Mouse (Mus musculus) olfactory bulb, adult 2 months (tissue): ENCODE data around the gene Lclat1.

ENCODE experiments used
- CTCF ChIP-seq: fragments of 200-500 bp; IDR thresholded peaks from 2 replicates; pipeline ENCODE4 v1.5.1; 2012; ENCODE audit warnings: low read depth, mild to moderate bottlenecking, low read length, moderate library complexity; ENCODE audit not compliant: insufficient read depth
- POLR2A ChIP-seq: fragments of 200-500 bp; IDR thresholded peaks from 2 replicates; pipeline ENCODE4 v1.6.1; 2012; ENCODE audit warnings: mild to moderate bottlenecking, low read depth, low read length, moderate library complexity; ENCODE audit not compliant: insufficient read depth

- TF ChIP-seq CTCF, result no peak
- no peak for TF ChIP-seq POLR2A
Observed at GRCm38 (mm10) chr17:73067423-73067822, 40.4 kb upstream of the Lclat1 start.
